Mouse (Mus musculus) embryonic facial prominence, embryonic 13.5 days (tissue): ENCODE measurements around the gene Thra. TPM values are rescaled to one million over a fixed set of nuclear protein-coding genes. Genes with fewer than 3 reads are reported as not detected.

Source experiments
- ATAC-seq: fragments of 200-750 bp; cut with Nextera tagmentation; 2 replicates; pipeline ENCODE4 v1.8.0; 2017; ENCODE audit warnings: low read depth; ENCODE audit not compliant: insufficient number of reproducible peaks, insufficient read depth, low FRiP score, low TSS enrichment
- H3K27ac ChIP-seq: fragments of 300-500 bp; sonication (generic); 2 replicates; pipeline ENCODE4 v1.5.1; 2015; ENCODE audit warnings: moderate library complexity, mild to moderate bottlenecking, inconsistent platforms
- H3K27me3 ChIP-seq: fragments of 300-500 bp; sonication (generic); 2 replicates; pipeline ENCODE4 v1.6.1; 2015; ENCODE audit warnings: mild to moderate bottlenecking, inconsistent platforms
- H3K36me3 ChIP-seq: fragments of 300-500 bp; sonication (generic); 2 replicates; pipeline ENCODE4 v1.6.1; 2015; ENCODE audit warnings: mild to moderate bottlenecking, inconsistent platforms
- H3K4me1 ChIP-seq: fragments of 300-500 bp; sonication (generic); 2 replicates; pipeline ENCODE4 v1.6.1; 2015; ENCODE audit warnings: inconsistent platforms
- H3K4me2 ChIP-seq: fragments of 300-500 bp; sonication (generic); 2 replicates; pipeline ENCODE4 v1.6.1; 2015; ENCODE audit warnings: moderate library complexity, mild to moderate bottlenecking, inconsistent platforms
- H3K4me3 ChIP-seq: fragments of 300-500 bp; sonication (generic); 2 replicates; pipeline ENCODE4 v1.5.1; 2015; ENCODE audit warnings: mild to moderate bottlenecking, inconsistent platforms
- H3K9ac ChIP-seq: fragments of 300-500 bp; sonication (generic); 2 replicates; pipeline ENCODE4 v1.6.1; 2015; ENCODE audit warnings: mild to moderate bottlenecking, inconsistent platforms
- H3K9me3 ChIP-seq: fragments of 300-500 bp; sonication (generic); 2 replicates; pipeline ENCODE4 v1.6.1; 2016; ENCODE audit warnings: inconsistent platforms
- WGBS: fragments of 180-500 bp; shearing (Covaris S2); methylation state at CpG from one replicate; pipeline ENCODE4 v1.1.7; 2015; ENCODE audit warnings: mixed read lengths; 5-methylcytosine and 5-hydroxymethylcytosine counted together
- polyA plus RNA-seq: library from polyadenylated mRNA; unstranded; fragments of >200 nt; fragmentation: Nextera tagmentation; extraction: Ambion mirVana; gene quantifications from 2 replicates; pipeline ENCODE4 v1.2.1, GENCODE M21; 2015

Thra gene
- polyA plus RNA-seq, 1 experiment from 2014 or later, result 46.5 TPM

GRCm38 (mm10) chr11:98738925-98739324, 1.5 kb upstream of the Thra start:
- Histone ChIP-seq H3K4me2 (no peak overlapping the region), H3K27ac (no peak overlapping the region), H3K27me3 (no peaks in the 10 kb centered on the region), H3K4me1 (peaks cover 31% of the 10 kb centered on the region), H3K9me3 (peaks cover 6% of the 10 kb centered on the region), H3K36me3 (no peaks in the 10 kb centered on the region), H3K9ac (no peak overlapping the region), H3K4me3 (no peak overlapping the region)
- 74% methylated on average over 9 of the region's 9 CpGs for WGBS
- no peak for ATAC-seq

GRCm38 (mm10) chr11:98740026-98740392, 429 bp upstream of the Thra start:
- WGBS, result 10% methylated on average over 8 of the region's 8 CpGs
- Histone ChIP-seq H3K27ac (peak overlapping the region; percentile 91), H3K4me3 (peak overlapping the region; percentile 95), H3K4me2 (peak overlapping the region; percentile 76), H3K4me1 (peaks cover 42% of the 10 kb centered on the region), H3K27me3 (no peaks in the 10 kb centered on the region), H3K9me3 (no peaks in the 10 kb centered on the region), H3K36me3 (no peaks in the 10 kb centered on the region), H3K9ac (peak overlapping the region; percentile 96; the same call in 1 of the 2 replicates)
- no peak for ATAC-seq

GRCm38 (mm10) chr11:98741051-98741620, 698 bp downstream of the Thra start:
- under 1% methylated on average over 17 of the region's 17 CpGs for WGBS

GRCm38 (mm10) chr11:98741622-98742396, 1.4 kb downstream of the Thra start:
- Histone ChIP-seq H3K9me3 (no peaks in the 10 kb centered on the region), H3K27me3 (no peaks in the 10 kb centered on the region), H3K36me3 (no peaks in the 10 kb centered on the region), H3K27ac (peak overlapping the region; percentile 91), H3K9ac (peak overlapping the region; percentile 96), H3K4me2 (peak overlapping the region; percentile 76), H3K4me3 (peak overlapping the region; percentile 95), H3K4me1 (peaks cover 59% of the 10 kb centered on the region)
- 1% methylated on average over 59 of the region's 86 CpGs for WGBS
- peak; percentile 71 for ATAC-seq

More at GRCm38 (mm10) chr11:98741051-98741620, 698 bp downstream of the Thra start:
- Histone ChIP-seq H3K27ac (peak overlapping the region; percentile 91), H3K27me3 (no peaks in the 10 kb centered on the region), H3K4me3 (peak overlapping the region; percentile 95), H3K9ac (peak overlapping the region; percentile 96), H3K9me3 (no peaks in the 10 kb centered on the region), H3K4me1 (peaks cover 52% of the 10 kb centered on the region), H3K36me3 (no peaks in the 10 kb centered on the region), H3K4me2 (peak overlapping the region; percentile 76)
- ATAC-seq, result no peak

- Histone ChIP-seq H3K4me2 (peak overlapping the region; percentile 76), H3K4me1 (peaks cover 65% of the 10 kb centered on the region), H3K27ac (peak overlapping the region; percentile 91), H3K4me3 (peak overlapping the region; percentile 95), H3K27me3 (no peaks in the 10 kb centered on the region), H3K9ac (peak overlapping the region; percentile 96), H3K9me3 (no peaks in the 10 kb centered on the region), H3K36me3 (no peaks in the 10 kb centered on the region)
- 2% methylated on average over 21 of the region's 21 CpGs for WGBS
- no peak for ATAC-seq
These were observed 2.2 kb downstream of the Thra start for GRCm38 (mm10) chr11:98742397-98743291.

- no peaks in the 10 kb centered on the region for H3K36me3 ChIP-seq
- H3K4me1 ChIP-seq, result peaks cover 77% of the 10 kb centered on the region
- peak overlapping the region; percentile 76 for H3K4me2 ChIP-seq
- H3K4me3 ChIP-seq, result peak overlapping the region; percentile 95
- no peak for ATAC-seq
- peak overlapping the region; percentile 91 for H3K27ac ChIP-seq
- WGBS, result 10% methylated on average over 9 of the region's 9 CpGs
- no peaks in the 10 kb centered on the region for H3K9me3 ChIP-seq
- no peaks in the 10 kb centered on the region for H3K27me3 ChIP-seq
- peak overlapping the region; percentile 96 for H3K9ac ChIP-seq
These were observed 3.4 kb downstream of the Thra start for GRCm38 (mm10) chr11:98743655-98744345.

GRCm38 (mm10) chr11:98744456-98745019, 4.1 kb downstream of the Thra start:
- Histone ChIP-seq H3K9ac (peak overlapping the region; percentile 96), H3K9me3 (no peaks in the 10 kb centered on the region), H3K27ac (peak overlapping the region; percentile 91), H3K4me1 (peaks cover 84% of the 10 kb centered on the region), H3K4me2 (peak overlapping the region; percentile 76), H3K27me3 (no peaks in the 10 kb centered on the region), H3K4me3 (peak overlapping the region; percentile 95), H3K36me3 (no peaks in the 10 kb centered on the region)
- 31% methylated on average over 7 of the region's 7 CpGs for WGBS
- no peak for ATAC-seq

- Histone ChIP-seq H3K4me1 (peaks cover 85% of the 10 kb centered on the region), H3K9ac (no peak overlapping the region; the same call in 1 of the 2 replicates)
These were observed 5.8 kb downstream of the Thra start for GRCm38 (mm10) chr11:98745932-98746853.

GRCm38 (mm10) chr11:98746855-98747693, 6.6 kb downstream of the Thra start:
- Histone ChIP-seq H3K4me2 (peak overlapping the region; percentile 60), H3K4me1 (peaks cover 94% of the 10 kb centered on the region), H3K4me3 (peak overlapping the region; percentile 30), H3K36me3 (no peaks in the 10 kb centered on the region), H3K9me3 (no peaks in the 10 kb centered on the region), H3K27ac (peak overlapping the region; percentile 86), H3K9ac (peak overlapping the region; percentile 58; the same call in 1 of the 2 replicates), H3K27me3 (no peaks in the 10 kb centered on the region)
- ATAC-seq, result 0 out of 2 replicates have a peak, but pooled peaks have one; percentile 39
- WGBS, result 2% methylated on average over 19 of the region's 19 CpGs

More at GRCm38 (mm10) chr11:98745932-98746853, 5.8 kb downstream of the Thra start:
- peak overlapping the region; percentile 60 for H3K4me2 ChIP-seq
- ATAC-seq, result no peak
- H3K27me3 ChIP-seq, result no peaks in the 10 kb centered on the region
- peak overlapping the region; percentile 30; the same call in 1 of the 2 replicates for H3K4me3 ChIP-seq
- H3K9me3 ChIP-seq, result no peaks in the 10 kb centered on the region
- WGBS, result 49% methylated on average over 12 of the region's 12 CpGs
- peak overlapping the region; percentile 86 for H3K27ac ChIP-seq
- no peaks in the 10 kb centered on the region for H3K36me3 ChIP-seq
